Mouse (Mus musculus) midbrain, embryonic 10.5 days (tissue): ENCODE measurements around the gene A030005L19Rik. TPM values are rescaled to one million over a fixed set of nuclear protein-coding genes. Genes with fewer than 3 reads are reported as not detected.
"Not testable (repeated sequence)": the region's sequence is repeated elsewhere in the genome, so short reads cannot be mapped to it uniquely, and the experiment has no call there.

ENCODE experiments used
- DNase-seq: peaks from one replicate; pipeline ENCODE4 v3.0.0-alpha.2; 2017; ENCODE audit warnings: low spot score
- H3K27ac ChIP-seq: fragments of 300-500 bp; sonication (generic); replicated peaks from 2 replicates; pipeline ENCODE4 v1.5.1; 2016; ENCODE audit warnings: mild to moderate bottlenecking
- H3K27me3 ChIP-seq: fragments of 300-500 bp; sonication (generic); 2 replicates; pipeline ENCODE4 v1.6.1; 2016; ENCODE audit warnings: low read depth, mild to moderate bottlenecking; ENCODE audit not compliant: poor library complexity, severe bottlenecking
- H3K36me3 ChIP-seq: fragments of 300-500 bp; sonication (generic); 2 replicates; pipeline ENCODE4 v1.6.1; 2016; ENCODE audit warnings: mild to moderate bottlenecking, moderate library complexity
- H3K4me1 ChIP-seq: fragments of 300-500 bp; sonication (generic); 2 replicates; pipeline ENCODE4 v1.6.1; 2016
- H3K4me3 ChIP-seq: fragments of 300-500 bp; sonication (generic); 2 replicates; pipeline ENCODE4 v1.5.1; 2016; ENCODE audit warnings: mild to moderate bottlenecking, moderate library complexity
- H3K9me3 ChIP-seq: fragments of 300-500 bp; sonication (generic); replicated peaks from 2 replicates; pipeline ENCODE4 v1.6.1; 2016; ENCODE audit warnings: mild to moderate bottlenecking
- WGBS: fragments of 180-500 bp; shearing (Covaris S2); methylation state at CpG from one replicate; pipeline ENCODE4 v1.1.7; 2016; 5-methylcytosine and 5-hydroxymethylcytosine counted together
- polyA plus RNA-seq: library from polyadenylated mRNA; unstranded; fragments of >200 nt; fragmentation: Nextera tagmentation; extraction: Ambion mirVana; gene quantifications from 2 replicates; pipeline ENCODE4 v1.2.1, GENCODE M21; 2016

The A030005L19Rik gene
- polyA plus RNA-seq, result 0.17 and 0.44 TPM in 2 replicates

DNA sequence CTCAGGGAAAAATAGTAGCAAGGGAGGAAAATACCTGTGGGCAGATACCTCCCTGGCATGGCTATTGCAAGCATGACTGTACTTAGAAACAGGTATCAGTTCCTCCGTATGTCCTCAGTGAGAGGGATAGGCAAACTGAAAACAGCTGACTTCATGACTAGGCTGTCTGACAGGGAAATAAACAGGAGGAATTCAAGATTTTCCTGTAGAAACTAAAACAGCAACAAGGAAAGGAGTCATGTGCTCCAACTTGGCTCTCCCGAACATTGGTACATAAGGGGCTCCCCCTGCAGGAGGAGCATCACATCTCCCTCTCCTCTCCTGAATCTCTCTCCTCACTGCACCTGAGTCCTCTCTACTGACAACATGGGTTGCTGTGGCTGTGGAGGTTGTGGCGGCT lies at the start of gene A030005L19Rik:
Gene A030005L19Rik, plus strand, starts transcription at position 301 of the 400 bp plus-strand sequence.
- DNase-seq, result no peak
- H3K4me1 ChIP-seq, result no peaks in the 10 kb centered on the region
- H3K36me3 ChIP-seq, result 0 out of 2 replicates have a peak, but pooled peaks cover 2% of the 10 kb centered on the region
- H3K27me3 ChIP-seq, result no peaks in the 10 kb centered on the region
- no peak within 1 kb of the TSS for H3K4me3 ChIP-seq
- WGBS, result 90% methylated on average over 3 of the region's 3 CpGs
- no peak within 1 kb of the TSS for H3K27ac ChIP-seq
- H3K9me3 ChIP-seq, result no peaks in the 10 kb centered on the region

DNA sequence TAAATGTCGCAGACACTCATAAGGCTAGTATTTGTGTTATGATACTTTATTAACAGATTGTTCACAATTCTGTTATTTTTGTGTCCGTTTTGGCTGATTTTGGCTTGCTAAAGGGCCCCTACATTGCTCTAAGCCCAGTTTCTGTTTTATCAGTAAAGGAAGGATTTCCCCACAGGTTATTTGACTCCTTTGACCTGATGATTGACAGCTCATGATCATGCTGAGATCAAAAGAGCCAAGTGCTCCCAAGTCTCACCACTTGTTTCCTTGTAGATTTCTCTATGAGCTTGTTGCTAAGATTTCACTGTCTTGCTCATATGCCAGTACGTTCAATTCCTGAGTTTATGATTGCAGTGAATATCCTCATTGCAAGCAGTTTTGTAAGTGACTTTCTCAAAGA lies 42.9 kb upstream of the A030005L19Rik start:
- no peak for DNase-seq
- no peaks in the 10 kb centered on the region for H3K27me3 ChIP-seq
- H3K36me3 ChIP-seq, result peaks cover 48% of the 10 kb centered on the region
- WGBS, result 86% methylated on average over 3 of the region's 3 CpGs
- H3K4me3 ChIP-seq, result no peak overlapping the region
- no peaks in the 10 kb centered on the region for H3K9me3 ChIP-seq
- H3K4me1 ChIP-seq, result no peaks in the 10 kb centered on the region
- H3K27ac ChIP-seq, result no peak overlapping the region

DNA sequence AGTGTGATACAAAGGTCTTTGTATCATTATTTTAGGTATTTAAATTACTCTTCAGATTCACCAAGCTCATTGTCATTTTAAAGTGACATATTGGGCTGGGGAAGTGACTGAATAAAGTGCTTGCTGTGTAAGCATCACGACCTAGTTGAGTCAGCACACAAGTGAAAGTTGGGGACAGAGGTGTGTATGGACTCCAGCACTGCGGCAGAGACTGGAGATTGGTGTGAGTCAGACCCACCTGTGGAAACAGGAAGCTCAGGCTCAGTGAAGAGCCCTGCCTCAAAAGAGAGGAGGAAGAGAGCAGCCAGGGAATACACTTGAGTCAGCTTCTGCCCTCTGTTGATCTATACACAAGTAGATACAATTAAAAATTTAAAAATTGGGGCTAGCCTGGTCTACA lies 34.0 kb upstream of the A030005L19Rik start:
- DNase-seq, result no peak
- 87% methylated on average over 2 of the region's 2 CpGs for WGBS
- Histone ChIP-seq H3K36me3 (peaks cover 71% of the 10 kb centered on the region), H3K27ac (no peak overlapping the region), H3K4me3 (no peak overlapping the region), H3K9me3 (no peaks in the 10 kb centered on the region), H3K27me3 (no peaks in the 10 kb centered on the region), H3K4me1 (no peaks in the 10 kb centered on the region)

DNA sequence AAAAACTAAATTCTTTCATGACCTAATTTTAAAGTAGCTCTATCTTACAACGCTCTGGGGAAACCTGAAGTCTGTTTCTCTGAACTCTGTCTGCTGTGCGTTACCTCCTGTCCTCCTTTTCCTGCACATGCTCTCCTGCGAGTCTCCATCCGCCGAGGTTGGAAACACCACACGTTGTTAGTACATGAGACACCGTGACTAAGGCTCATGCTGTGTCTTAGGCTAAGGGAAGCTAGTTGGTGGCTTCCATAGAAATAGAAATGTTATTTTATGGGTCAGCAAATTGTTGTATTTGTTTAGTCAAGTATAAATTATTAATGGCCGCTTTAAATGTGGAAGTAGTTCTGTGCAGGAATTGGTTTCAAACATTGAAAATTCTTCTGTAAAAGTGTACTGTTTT lies 32.9 kb upstream of the A030005L19Rik start:
- Histone ChIP-seq H3K36me3 (peaks cover 77% of the 10 kb centered on the region), H3K4me1 (no peaks in the 10 kb centered on the region), H3K27me3 (no peaks in the 10 kb centered on the region), H3K4me3 (no peak overlapping the region), H3K9me3 (no peaks in the 10 kb centered on the region), H3K27ac (no peak overlapping the region)
- DNase-seq, result no peak
- 86% methylated on average over 8 of the region's 8 CpGs for WGBS

DNA sequence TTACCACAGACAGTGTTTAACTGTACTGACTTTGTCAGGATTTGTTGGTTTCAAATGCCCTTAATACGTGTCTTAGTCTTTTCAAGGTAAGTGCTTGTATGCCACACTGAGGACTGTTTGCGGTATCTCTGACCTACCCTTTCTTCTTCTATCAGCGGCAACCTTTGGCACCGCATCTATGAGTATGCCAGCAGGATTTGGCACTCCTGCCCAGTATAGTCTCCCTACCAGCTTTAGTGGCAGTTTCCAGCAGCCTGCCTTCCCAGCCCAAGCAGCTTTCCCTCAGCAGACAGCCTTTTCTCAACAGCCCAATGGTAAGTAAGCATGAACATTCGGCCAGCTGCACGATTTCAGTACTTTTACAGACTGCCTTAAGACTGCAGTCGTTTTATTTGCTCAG lies 19.9 kb upstream of the A030005L19Rik start:
- Histone ChIP-seq H3K4me3 (no peak overlapping the region), H3K4me1 (no peaks in the 10 kb centered on the region), H3K36me3 (peaks cover 75% of the 10 kb centered on the region), H3K9me3 (no peaks in the 10 kb centered on the region), H3K27me3 (no peaks in the 10 kb centered on the region), H3K27ac (no peak overlapping the region)
- WGBS, result 97% methylated on average over 7 of the region's 7 CpGs
- DNase-seq, result no peak

DNA sequence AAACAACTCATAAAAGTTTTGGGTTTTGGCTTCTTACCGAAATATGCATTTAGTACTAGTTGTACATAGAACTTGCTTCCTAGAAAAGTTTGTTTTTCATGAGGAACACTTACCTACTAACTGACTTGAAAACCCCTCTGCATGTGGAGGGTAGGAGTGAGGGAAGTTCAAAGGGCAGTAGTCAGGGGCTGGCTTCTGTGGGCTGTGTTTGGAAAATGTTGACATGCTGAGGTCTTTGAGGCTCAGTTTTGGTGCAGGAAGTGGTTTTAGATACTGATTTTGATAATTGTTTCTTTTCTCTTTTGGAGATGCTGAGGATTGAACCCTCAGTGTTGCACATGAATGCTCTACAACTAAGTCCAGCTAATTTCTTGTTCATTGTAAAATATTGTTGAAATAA lies 12.6 kb upstream of the A030005L19Rik start:
- Histone ChIP-seq H3K4me3 (no peak overlapping the region), H3K4me1 (no peaks in the 10 kb centered on the region), H3K27ac (no peak overlapping the region), H3K9me3 (no peaks in the 10 kb centered on the region), H3K36me3 (peaks cover 65% of the 10 kb centered on the region), H3K27me3 (no peaks in the 10 kb centered on the region)
- 94% methylated on average over 1 of the region's 1 CpGs for WGBS
- no peak for DNase-seq

DNA sequence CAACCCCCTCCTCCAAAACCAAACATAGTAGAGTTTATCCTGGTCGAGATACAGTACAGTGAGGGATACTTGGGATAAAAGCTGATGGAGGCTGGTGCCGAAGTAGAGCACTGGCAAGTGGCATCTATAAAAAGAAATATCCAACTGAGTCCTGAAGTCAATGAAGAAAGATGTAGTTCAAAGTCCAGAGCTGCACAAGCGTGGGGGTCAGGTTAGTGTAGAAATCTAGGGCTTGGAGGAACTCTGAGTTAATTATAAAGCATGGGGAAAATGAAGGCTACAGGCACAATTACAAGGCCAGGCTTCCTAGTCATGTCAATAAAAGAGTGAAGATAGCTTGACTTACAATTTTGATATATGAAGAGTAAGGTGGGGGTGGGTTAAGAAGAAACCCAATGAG lies 11.9 kb upstream of the A030005L19Rik start:
- H3K4me1 ChIP-seq, result no peaks in the 10 kb centered on the region
- peaks cover 59% of the 10 kb centered on the region for H3K36me3 ChIP-seq
- H3K27me3 ChIP-seq, result no peaks in the 10 kb centered on the region
- DNase-seq, result no peak
- WGBS, result 93% methylated on average over 3 of the region's 3 CpGs
- no peak overlapping the region for H3K27ac ChIP-seq
- no peaks in the 10 kb centered on the region for H3K9me3 ChIP-seq
- H3K4me3 ChIP-seq, result no peak overlapping the region

DNA sequence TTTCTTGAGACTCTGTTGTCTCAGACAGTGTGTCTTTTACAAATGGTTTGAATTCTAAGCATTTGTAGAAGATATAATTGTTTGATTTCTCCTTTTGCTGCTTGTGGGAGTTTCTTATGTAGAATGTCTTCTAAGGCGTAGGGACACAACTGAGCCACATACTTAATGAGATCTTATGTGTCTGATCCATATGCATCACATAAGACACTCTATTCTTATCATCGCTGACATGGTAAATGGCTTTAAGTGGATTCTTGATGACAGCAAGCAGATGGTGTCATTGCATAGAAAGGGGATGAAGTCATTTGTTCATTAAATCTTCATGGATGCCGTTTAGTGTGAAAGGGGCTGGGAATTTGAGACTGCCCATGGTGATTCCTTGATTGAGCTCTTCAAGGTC lies 7.2 kb upstream of the A030005L19Rik start:
- Histone ChIP-seq H3K27me3 (no peaks in the 10 kb centered on the region), H3K9me3 (no peaks in the 10 kb centered on the region), H3K4me1 (no peaks in the 10 kb centered on the region), H3K4me3 (no peak overlapping the region), H3K36me3 (peaks cover 29% of the 10 kb centered on the region), H3K27ac (no peak overlapping the region)
- no peak for DNase-seq
- 78% methylated on average over 3 of the region's 3 CpGs for WGBS

DNA sequence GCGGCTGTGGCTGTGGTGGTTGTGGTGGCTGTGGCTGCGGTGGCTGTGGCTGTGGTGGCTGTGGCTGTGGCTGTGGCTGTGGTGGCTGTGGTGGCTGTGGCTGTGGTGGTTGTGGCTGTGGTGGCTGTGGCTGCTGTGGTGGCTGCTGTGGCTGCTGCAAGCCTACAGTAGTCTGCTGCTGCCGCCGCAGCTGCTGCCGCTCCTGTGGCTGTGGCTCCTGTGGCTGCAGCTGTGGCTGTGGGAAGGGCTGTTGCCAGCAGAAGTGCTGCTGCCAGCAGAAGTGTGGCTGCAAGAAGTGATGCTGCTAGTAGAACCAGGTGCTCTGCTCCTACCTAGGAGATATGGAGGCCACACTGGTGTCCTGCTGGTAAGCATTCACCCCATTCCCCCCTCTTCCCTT lies 309 bp downstream of the A030005L19Rik start:
- not testable (repeated sequence) for H3K36me3 ChIP-seq, H3K27ac ChIP-seq, H3K27me3 ChIP-seq, H3K4me1 ChIP-seq, H3K9me3 ChIP-seq, H3K4me3 ChIP-seq, DNase-seq
- WGBS, result 100% methylated on average over 5 of the region's 5 CpGs

DNA sequence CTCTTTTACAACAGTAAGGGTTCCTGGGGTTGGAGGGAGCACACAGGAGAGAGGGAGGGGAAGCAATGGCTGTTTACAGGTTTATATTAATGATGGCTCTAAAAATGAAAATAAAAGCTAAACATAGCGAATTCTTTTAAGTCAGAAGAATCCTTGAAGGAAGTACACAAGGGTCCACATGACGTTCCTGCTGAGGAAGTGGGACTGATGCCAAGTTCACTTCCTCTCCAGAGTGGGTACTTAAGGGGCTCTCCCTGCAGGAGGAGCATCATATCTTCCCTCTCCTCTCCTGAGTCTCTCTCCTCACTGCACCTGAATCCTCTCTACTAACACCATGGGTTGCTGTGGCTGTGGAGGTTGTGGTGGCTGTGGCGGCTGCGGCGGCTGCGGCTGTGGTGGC lies 11.5 kb downstream of the A030005L19Rik start, which contains the start of gene A030014E15Rik:
Gene A030014E15Rik, plus strand, starts transcription at position 268 of the 400 bp plus-strand sequence.
- Histone ChIP-seq H3K27ac (no peak within 1 kb of the TSS), H3K36me3 (no peaks in the 10 kb centered on the region), H3K4me3 (no peak within 1 kb of the TSS), H3K27me3 (no peaks in the 10 kb centered on the region), H3K9me3 (no peaks in the 10 kb centered on the region), H3K4me1 (no peaks in the 10 kb centered on the region)
- no peak for DNase-seq
- 93% methylated on average over 6 of the region's 6 CpGs for WGBS

DNA sequence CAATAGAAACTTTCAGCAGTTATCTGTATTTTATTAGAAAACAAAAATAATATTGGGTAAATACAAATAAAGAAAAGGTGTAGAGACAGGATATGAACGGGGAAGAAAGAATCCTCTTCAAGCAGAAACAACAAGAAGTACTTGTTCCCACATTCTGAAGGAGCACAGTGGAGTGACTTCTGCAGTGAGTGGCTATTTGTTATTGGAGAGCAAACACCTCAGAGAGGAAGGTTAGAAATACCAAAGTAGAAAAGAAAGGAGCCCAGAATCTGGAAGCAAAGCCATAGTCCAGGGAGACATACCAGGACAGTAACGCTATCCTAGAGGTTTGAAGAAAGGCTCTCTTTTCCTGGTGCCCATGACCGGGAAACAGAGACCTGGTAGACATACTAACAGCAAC lies 17.4 kb downstream of the A030005L19Rik start:
- H3K27me3 ChIP-seq, H3K4me1 ChIP-seq, H3K27ac ChIP-seq, H3K9me3 ChIP-seq, H3K4me3 ChIP-seq, H3K36me3 ChIP-seq, DNase-seq: not testable (repeated sequence)
- WGBS, result 89% methylated on average over 3 of the region's 3 CpGs

DNA sequence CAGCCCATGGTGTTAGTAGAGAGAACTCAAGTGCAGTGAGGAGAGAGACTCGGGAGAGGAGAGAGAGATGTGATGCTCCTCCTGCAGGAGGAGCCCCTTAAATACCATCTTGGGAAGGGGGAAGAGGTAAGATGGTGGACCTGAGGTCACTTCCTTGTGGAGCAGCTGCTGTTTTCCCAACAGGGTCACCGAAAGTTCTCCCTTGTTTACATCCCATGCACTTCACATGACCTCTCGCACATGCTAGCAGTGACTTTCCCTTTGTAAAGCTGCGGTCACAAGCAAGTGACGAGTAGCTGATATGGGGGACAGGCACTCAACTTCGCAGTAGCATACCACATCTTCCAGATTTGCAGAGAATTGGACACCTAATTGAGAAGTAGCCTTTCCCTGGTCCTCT lies 18.2 kb downstream of the A030005L19Rik start, which contains the start of gene Gm6217:
Gene Gm6217, minus strand, starts transcription at position 74 of the 400 bp plus-strand sequence.
- not testable (repeated sequence) for H3K4me3 ChIP-seq, H3K9me3 ChIP-seq, H3K36me3 ChIP-seq, H3K4me1 ChIP-seq, H3K27me3 ChIP-seq, H3K27ac ChIP-seq, DNase-seq
- WGBS, result no CpG with 5 or more reads among the region's 6 CpGs

DNA sequence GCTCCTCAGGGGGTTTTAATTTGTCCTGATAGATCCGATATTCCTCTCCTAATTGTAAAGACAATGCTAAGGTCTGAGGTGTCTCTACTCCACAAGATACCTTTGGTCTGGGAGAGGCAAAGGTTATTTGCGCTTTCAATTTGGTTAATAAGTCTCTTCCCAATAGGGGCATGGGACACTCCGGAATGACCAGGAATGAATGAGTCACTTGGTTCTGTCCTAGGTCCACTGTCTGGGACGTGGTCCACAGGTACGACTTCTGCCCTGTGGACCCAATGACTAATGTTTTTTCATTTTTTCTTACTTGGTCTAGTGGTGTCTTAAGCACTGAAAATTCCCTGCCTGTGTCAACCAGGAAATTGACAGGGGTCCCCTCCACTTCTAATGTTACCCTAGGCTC lies 25.5 kb downstream of the A030005L19Rik start:
- WGBS, result 92% methylated on average over 5 of the region's 5 CpGs
- Histone ChIP-seq H3K27me3 (no peaks in the 10 kb centered on the region), H3K9me3 (peaks cover 10% of the 10 kb centered on the region; the same call in 1 of the 2 replicates), H3K4me3 (no peak overlapping the region), H3K36me3 (no peaks in the 10 kb centered on the region), H3K27ac (no peak overlapping the region), H3K4me1 (no peaks in the 10 kb centered on the region)
- DNase-seq, result no peak

DNA sequence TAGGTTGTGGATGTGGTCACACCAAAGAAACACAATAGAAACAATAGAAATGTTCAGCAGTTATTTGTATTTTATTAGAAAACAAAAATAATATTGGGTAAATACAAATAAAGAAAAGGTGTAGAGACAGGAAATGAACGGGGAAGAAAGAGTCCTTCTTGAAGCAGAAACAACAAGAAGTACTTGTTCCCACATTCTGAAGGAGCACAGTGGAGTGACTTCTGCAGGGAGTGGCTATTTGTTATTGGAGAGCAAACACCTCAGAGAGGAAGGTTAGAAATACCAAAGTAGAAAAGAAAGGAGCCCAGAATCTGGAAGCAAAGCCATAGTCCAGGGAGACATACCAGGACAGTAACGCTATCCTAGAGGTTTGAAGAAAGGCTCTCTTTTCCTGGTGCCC lies 29.4 kb downstream of the A030005L19Rik start:
- DNase-seq, H3K4me1 ChIP-seq, H3K27ac ChIP-seq, H3K27me3 ChIP-seq, H3K36me3 ChIP-seq, H3K4me3 ChIP-seq: not testable (repeated sequence)
- peaks cover 10% of the 10 kb centered on the region; the same call in 1 of the 2 replicates for H3K9me3 ChIP-seq
- 98% methylated on average over 1 of the region's 2 CpGs for WGBS
